Mouse (Mus musculus) heart, postnatal 0 days (tissue): ENCODE results near the gene Cep350. TPM values are rescaled to one million over a fixed set of nuclear protein-coding genes. Genes with fewer than 3 reads are reported as not detected.

ENCODE experiments used
- ATAC-seq: fragments of 200-750 bp; cut with Nextera tagmentation; 2 replicates; pipeline ENCODE4 v1.8.0; 2017; ENCODE audit warnings: low read depth, moderate number of reproducible peaks, moderate library complexity; ENCODE audit not compliant: insufficient read depth
- DNase-seq: peaks from one replicate; pipeline ENCODE4 v3.0.0-alpha.2; 2016; ENCODE audit warnings: low spot score
- H3K27ac ChIP-seq: fragments of 300-500 bp; sonication (generic); 2 replicates; pipeline ENCODE4 v1.5.1; 2014; ENCODE audit warnings: low read depth, mild to moderate bottlenecking
- H3K27me3 ChIP-seq: fragments of 300-500 bp; sonication (generic); 2 replicates; pipeline ENCODE4 v1.6.1; 2014; ENCODE audit warnings: low read length, mixed read lengths; ENCODE audit not compliant: control insufficient read depth, insufficient read depth
- H3K36me3 ChIP-seq: fragments of 300-500 bp; sonication (generic); replicated peaks from 2 replicates; pipeline ENCODE4 v1.6.1; 2014; ENCODE audit warnings: low read length, mixed read lengths; ENCODE audit not compliant: control insufficient read depth, insufficient read depth
- H3K4me1 ChIP-seq: fragments of 300-500 bp; sonication (generic); 2 replicates; pipeline ENCODE4 v1.6.1; 2014; ENCODE audit warnings: antibody characterized with exemption; ENCODE audit not compliant: control insufficient read depth, insufficient read depth
- H3K4me2 ChIP-seq: fragments of 300-500 bp; sonication (generic); 2 replicates; pipeline ENCODE4 v1.6.1; 2014; ENCODE audit warnings: low read depth, mild to moderate bottlenecking, low read length, moderate library complexity
- H3K4me3 ChIP-seq: fragments of 300-500 bp; sonication (generic); 2 replicates; pipeline ENCODE4 v1.5.1; 2014; ENCODE audit warnings: low read depth, low read length
- H3K9ac ChIP-seq: fragments of 300-500 bp; sonication (generic); replicated peaks from 2 replicates; pipeline ENCODE4 v1.6.1; 2014; ENCODE audit warnings: low read depth, low read length, mixed read lengths
- H3K9me3 ChIP-seq: fragments of 300-500 bp; sonication (generic); replicated peaks from 2 replicates; pipeline ENCODE4 v1.6.1; 2016; ENCODE audit warnings: low read length; ENCODE audit not compliant: control insufficient read depth
- CTCF ChIP-seq: IDR thresholded peaks from 2 replicates; pipeline ENCODE4 v1.5.1; 2016; ENCODE audit warnings: antibody characterized with exemption, control low read depth, low read depth
- EP300 ChIP-seq: IDR thresholded peaks from 2 replicates; pipeline ENCODE4 v1.6.1; 2016; ENCODE audit warnings: antibody characterized with exemption, low read depth
- WGBS: fragments of 180-500 bp; shearing (Covaris S2); extraction: QIAGEN DNeasy Blood & Tissue Kit; methylation state at CpG from one replicate; pipeline ENCODE4 v1.1.7; 2014; 5-methylcytosine and 5-hydroxymethylcytosine counted together
- polyA plus RNA-seq: library from polyadenylated mRNA; unstranded; fragments of >200 nt; fragmentation: Nextera tagmentation; extraction: Ambion mirVana; gene quantifications from 2 replicates; pipeline ENCODE4 v1.2.1, GENCODE M21; 2015
- total RNA-seq: library from RNA; depleted of rRNA; stranded (reverse); fragments of >200 nt; gene quantifications from 2 replicates; pipeline ENCODE4 v1.2.3, GENCODE M21; 2014; ENCODE audit warnings: low replicate concordance; rRNA removed

Gene Cep350
- total RNA-seq = 11.1 and 14.3 TPM in 2 replicates
- polyA plus RNA-seq = 5.5 and 5.7 TPM in 2 replicates

DNA sequence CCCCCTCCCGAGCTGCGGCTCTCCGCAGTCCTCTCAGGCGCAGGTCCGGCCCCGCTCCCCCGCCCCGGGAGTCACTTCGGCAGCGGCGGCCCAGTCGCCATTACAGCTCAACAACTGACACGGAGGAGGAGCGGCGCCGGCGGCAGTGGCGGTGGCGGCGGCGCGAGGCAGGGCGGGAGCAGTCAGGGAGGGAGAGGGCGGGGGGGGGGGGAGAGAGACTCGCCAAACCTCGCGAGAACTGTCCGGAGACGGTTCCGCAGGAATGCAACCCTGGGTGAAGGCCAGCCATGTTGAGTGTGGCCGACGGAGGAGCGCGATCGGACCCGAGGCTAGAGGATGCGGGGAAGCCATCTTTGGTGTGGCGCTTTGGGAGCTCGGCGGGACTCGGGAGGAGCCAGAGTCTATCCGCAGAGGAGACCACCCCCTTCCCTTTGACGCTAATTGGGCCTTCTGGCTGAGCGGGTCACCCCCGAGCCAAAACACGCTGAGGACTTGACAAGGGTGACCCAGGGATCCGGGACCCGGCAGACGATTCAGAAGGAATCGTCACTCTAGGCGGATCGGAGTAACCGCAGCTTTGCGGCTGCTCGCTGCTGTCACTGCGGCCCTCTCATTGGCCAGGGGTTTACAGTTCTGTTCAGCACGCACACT, at the start of gene Cep350:
TSS of gene Cep350 (minus strand) at position 188 of the 651 bp plus-strand sequence.
- H3K4me2 ChIP-seq = peak within 1 kb of the TSS; percentile 93
- ATAC-seq = peak; percentile 98
- H3K4me3 ChIP-seq = peak within 1 kb of the TSS; percentile 99
- H3K27ac ChIP-seq = peak within 1 kb of the TSS; percentile 96
- H3K27me3 ChIP-seq = no peaks in the 10 kb centered on the region
- H3K36me3 ChIP-seq = no peaks in the 10 kb centered on the region
- peaks cover 5% of the 10 kb centered on the region; the same call in 1 of the 2 replicates for H3K9me3 ChIP-seq
- 0 out of 2 replicates have a peak, but pooled peaks have one; percentile 54 for TF ChIP-seq EP300
- TF ChIP-seq CTCF = no peak
- DNase-seq = peak; percentile 99
- H3K9ac ChIP-seq = peak within 1 kb of the TSS; percentile 99
- under 1% methylated on average over 50 of the region's 57 CpGs for WGBS
- H3K4me1 ChIP-seq = peaks cover 13% of the 10 kb centered on the region; the same call in 1 of the 2 replicates

DNA sequence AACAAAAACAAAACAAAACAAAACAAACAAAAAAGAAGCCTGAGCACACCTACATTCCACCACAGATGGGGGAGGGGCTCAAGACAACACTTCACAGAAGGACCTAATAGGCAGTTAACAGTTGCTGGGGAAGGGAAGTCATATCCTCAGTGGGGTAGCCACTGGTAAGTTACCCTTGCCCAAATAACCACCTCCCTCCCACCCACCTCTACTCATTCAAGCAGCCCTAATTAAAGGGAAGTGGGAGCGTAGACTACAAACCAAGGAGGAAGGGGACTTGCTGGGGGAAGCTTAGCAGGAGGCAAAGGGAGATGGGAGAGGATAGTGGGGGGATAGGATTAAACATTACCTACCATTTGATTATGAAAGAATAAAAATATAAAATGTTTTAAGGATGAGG, 47.3 kb upstream of the Cep350 start:
- no peak overlapping the region for H3K9ac ChIP-seq
- H3K27me3 ChIP-seq = no peaks in the 10 kb centered on the region
- WGBS = 100% methylated on average over 1 of the region's 1 CpGs
- peaks cover 65% of the 10 kb centered on the region for H3K36me3 ChIP-seq
- no peak overlapping the region for H3K4me3 ChIP-seq
- ATAC-seq = no peak
- DNase-seq = no peak
- no peak overlapping the region for H3K27ac ChIP-seq
- TF ChIP-seq EP300 (no peak), CTCF (no peak)
- H3K9me3 ChIP-seq = no peaks in the 10 kb centered on the region
- no peak overlapping the region for H3K4me2 ChIP-seq
- no peaks in the 10 kb centered on the region for H3K4me1 ChIP-seq

DNA sequence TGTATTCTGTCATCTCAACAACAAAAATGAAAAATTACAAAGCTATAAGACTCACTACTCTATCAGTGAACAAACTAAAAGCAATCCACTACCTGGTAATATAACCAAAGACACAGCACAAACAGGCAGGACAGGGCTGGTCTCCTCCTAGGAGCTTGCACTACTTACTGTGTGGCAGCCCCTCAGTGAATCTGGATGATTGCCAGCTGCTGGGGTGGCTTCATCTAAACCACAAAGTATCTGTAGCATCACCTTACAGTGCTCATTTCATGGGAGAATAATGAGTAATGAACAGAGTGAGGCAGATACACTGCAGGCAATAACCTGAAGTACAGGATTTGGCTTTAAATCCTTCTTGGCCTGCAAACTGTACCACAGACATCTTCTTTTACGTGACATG, 46.7 kb upstream of the Cep350 start:
- Histone ChIP-seq H3K4me1 (no peaks in the 10 kb centered on the region), H3K27ac (no peak overlapping the region), H3K9ac (no peak overlapping the region), H3K4me2 (no peak overlapping the region), H3K36me3 (peaks cover 69% of the 10 kb centered on the region), H3K9me3 (no peaks in the 10 kb centered on the region), H3K4me3 (no peak overlapping the region), H3K27me3 (no peaks in the 10 kb centered on the region)
- WGBS = 95% methylated on average over 1 of the region's 1 CpGs
- DNase-seq = no peak
- ATAC-seq = no peak
- TF ChIP-seq EP300 = no peak
- no peak for TF ChIP-seq CTCF

DNA sequence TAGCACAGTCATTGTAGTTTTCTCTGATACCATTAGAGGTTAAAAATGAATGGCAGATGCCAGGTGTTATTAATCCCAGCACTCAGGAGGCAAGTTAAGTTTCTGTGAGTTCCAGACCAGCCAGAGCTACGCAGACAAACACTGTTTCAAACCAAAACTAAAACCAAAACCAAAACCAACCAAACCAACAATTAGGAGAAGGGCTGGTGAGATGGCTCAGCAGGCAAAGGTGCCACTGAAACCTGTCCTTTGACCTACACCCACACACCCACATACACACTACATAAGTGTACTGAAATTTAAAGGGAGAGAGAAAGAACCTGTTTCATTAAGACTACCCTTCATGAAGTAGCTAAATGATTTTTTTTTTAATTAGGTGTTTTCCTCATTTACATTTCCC, 35.9 kb upstream of the Cep350 start:
- H3K27ac ChIP-seq = no peak overlapping the region
- TF ChIP-seq CTCF (no peak), EP300 (no peak)
- no peak overlapping the region for H3K9ac ChIP-seq
- WGBS = 88% methylated on average over 1 of the region's 1 CpGs
- DNase-seq = no peak
- no peak for ATAC-seq
- no peak overlapping the region for H3K4me2 ChIP-seq
- no peaks in the 10 kb centered on the region for H3K4me1 ChIP-seq
- H3K27me3 ChIP-seq = no peaks in the 10 kb centered on the region
- peaks cover 73% of the 10 kb centered on the region for H3K36me3 ChIP-seq
- H3K9me3 ChIP-seq = no peaks in the 10 kb centered on the region
- no peak overlapping the region for H3K4me3 ChIP-seq

DNA sequence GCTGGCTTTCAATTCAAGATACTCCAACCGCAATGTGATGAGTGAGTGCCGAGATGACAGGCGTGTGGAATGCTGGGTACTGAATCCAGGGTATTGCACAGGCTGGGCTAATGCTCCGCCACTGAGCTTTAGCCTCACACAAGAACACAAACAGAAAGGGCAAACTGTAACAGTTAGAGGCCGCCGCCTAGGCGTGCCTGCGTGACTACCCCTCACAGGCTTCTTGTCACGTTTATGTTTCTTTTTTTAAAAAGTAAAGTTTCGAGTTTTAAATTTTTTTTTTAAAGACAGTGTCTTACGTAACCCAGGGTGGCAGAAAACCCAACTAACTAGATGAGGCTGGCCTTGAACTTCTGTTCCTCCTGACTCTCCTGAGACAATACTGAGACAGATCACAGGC, 32.9 kb upstream of the Cep350 start:
- Histone ChIP-seq H3K27me3 (no peaks in the 10 kb centered on the region), H3K27ac (no peak overlapping the region), H3K4me2 (no peak overlapping the region), H3K9ac (no peak overlapping the region), H3K4me1 (0 out of 2 replicates have a peak, but pooled peaks cover 5% of the 10 kb centered on the region), H3K4me3 (no peak overlapping the region), H3K36me3 (peaks cover 56% of the 10 kb centered on the region), H3K9me3 (no peaks in the 10 kb centered on the region)
- no peak for ATAC-seq
- TF ChIP-seq CTCF (no peak), EP300 (no peak)
- WGBS = 78% methylated on average over 11 of the region's 11 CpGs
- no peak for DNase-seq
